Mouse (Mus musculus) liver, embryonic 14.5 days (tissue): ENCODE results near the gene B3gat3. TPM values are rescaled to one million over a fixed set of nuclear protein-coding genes. Genes with fewer than 3 reads are reported as not detected.

Experiments used
- ATAC-seq: fragments of 200-750 bp; cut with Nextera tagmentation; 2 replicates; pipeline ENCODE4 v1.8.0; 2017; ENCODE audit warnings: moderate number of reproducible peaks, mild to moderate bottlenecking, moderate library complexity; ENCODE audit not compliant: insufficient read depth
- DNase-seq, 3 experiments: peaks; one replicate each; pipeline ENCODE4 v3.0.0-alpha.2; 2012 to 2013; ENCODE audit warnings: low read depth in 3 of 3, low spot score in 3 of 3
- H3K27ac ChIP-seq: fragments of 300-500 bp; sonication (generic); 2 replicates; pipeline ENCODE4 v1.5.1; 2014; ENCODE audit warnings: moderate library complexity, mild to moderate bottlenecking, control low read depth, inconsistent platforms
- H3K27me3 ChIP-seq: fragments of 300-500 bp; sonication (generic); 2 replicates; pipeline ENCODE4 v1.6.1; 2014; ENCODE audit warnings: mild to moderate bottlenecking, low read length, moderate library complexity; ENCODE audit not compliant: control insufficient read depth, insufficient read depth
- H3K36me3 ChIP-seq: fragments of 300-500 bp; sonication (generic); replicated peaks from 2 replicates; pipeline ENCODE4 v1.6.1; 2014; ENCODE audit warnings: low read depth; ENCODE audit not compliant: control insufficient read depth, insufficient read depth
- H3K4me1 ChIP-seq, 2 experiments: fragments of 200-500 bp in 1 of 2; fragments of 300-500 bp in 1 of 2; sonication (generic) in 1 of 2; replicated peaks; 2 replicates each; pipeline ENCODE4 v1.6.1; 2012 to 2014; ENCODE audit warnings: antibody characterized with exemption in 1 of 2, inconsistent platforms in 1 of 2, low read length in 1 of 2; ENCODE audit not compliant: control insufficient read depth in 2 of 2, insufficient read depth in 2 of 2
- H3K4me2 ChIP-seq: fragments of 300-500 bp; sonication (generic); 2 replicates; pipeline ENCODE4 v1.6.1; 2014; ENCODE audit warnings: low read depth, mild to moderate bottlenecking, control low read depth, moderate library complexity
- H3K4me3 ChIP-seq, 2 experiments: fragments of 200-500 bp in 1 of 2; fragments of 300-500 bp in 1 of 2; sonication (generic) in 1 of 2; 2 replicates each; pipeline ENCODE4 v1.5.1; 2012 to 2014; ENCODE audit warnings: low read depth in 2 of 2, low read length in 2 of 2, mild to moderate bottlenecking in 2 of 2, control low read depth in 1 of 2, inconsistent platforms in 1 of 2, moderate library complexity in 1 of 2; ENCODE audit not compliant: insufficient read depth in 1 of 2
- H3K9ac ChIP-seq: fragments of 300-500 bp; sonication (generic); replicated peaks from 2 replicates; pipeline ENCODE4 v1.6.1; 2014; ENCODE audit warnings: mild to moderate bottlenecking, control low read depth, moderate library complexity
- H3K9me3 ChIP-seq: fragments of 300-500 bp; sonication (generic); 2 replicates; pipeline ENCODE4 v1.6.1; 2016; ENCODE audit warnings: low read length, mixed read lengths; ENCODE audit not compliant: control insufficient read depth
- CTCF ChIP-seq: IDR thresholded peaks from 2 replicates; pipeline ENCODE4 v1.5.1; 2016; ENCODE audit warnings: antibody characterized with exemption, low read depth, control low read depth
- EP300 ChIP-seq: IDR thresholded peaks from 2 replicates; pipeline ENCODE4 v1.6.1; 2016; ENCODE audit warnings: antibody characterized with exemption, low read depth
- WGBS: fragments of 180-500 bp; shearing (Covaris S2); extraction: QIAGEN DNeasy Blood & Tissue Kit; methylation state at CpG from one replicate; pipeline ENCODE4 v1.1.7; 2014; ENCODE audit not compliant: insufficient replicate concordance; 5-methylcytosine and 5-hydroxymethylcytosine counted together
- polyA plus RNA-seq, 2 experiments: library from polyadenylated mRNA; depleted of rRNA in 1 of 2; stranded (reverse) in 1 of 2; unstranded in 1 of 2; fragments of >200 nt; fragmentation: Nextera tagmentation in 1 of 2; extraction: Ambion mirVana in 1 of 2; gene quantifications; 2 replicates each; pipeline versions ENCODE4 v1.2.1 to v1.2.3; 2012 to 2014

B3gat3 gene
- polyA plus RNA-seq, 2 experiments = 15.8 to 26.6 TPM

GRCm38 (mm10) chr19:8962256-8962655 lies 42.1 kb downstream of the B3gat3 start:
- Histone ChIP-seq H3K9ac (no peak overlapping the region), H3K4me1 (peaks cover 4% of the 10 kb centered on the region in 2 experiments), H3K4me3 (no peak overlapping the region), H3K9me3 (no peaks in the 10 kb centered on the region), H3K36me3 (peaks cover 61% of the 10 kb centered on the region), H3K4me2 (no peak overlapping the region), H3K27ac (no peak overlapping the region), H3K27me3 (no peaks in the 10 kb centered on the region)
- ATAC-seq = no peak
- WGBS = 63% methylated on average over 2 of the region's 2 CpGs
- no peak for DNase-seq
- TF ChIP-seq EP300 (no peak), CTCF (no peak)

- no peak for ATAC-seq
- H3K4me2 ChIP-seq = no peak overlapping the region
- WGBS = 84% methylated on average over 11 of the region's 11 CpGs
- DNase-seq = no peak
- no peaks in the 10 kb centered on the region for H3K9me3 ChIP-seq
- H3K27ac ChIP-seq = no peak overlapping the region
- no peaks in the 10 kb centered on the region for H3K27me3 ChIP-seq
- no peak for TF ChIP-seq EP300
- TF ChIP-seq CTCF = no peak
- H3K36me3 ChIP-seq = peaks cover 59% of the 10 kb centered on the region
- no peak overlapping the region for H3K4me3 ChIP-seq
- H3K9ac ChIP-seq = no peak overlapping the region
- H3K4me1 ChIP-seq = peaks cover 8% of the 10 kb centered on the region in 2 experiments
These were observed 44.9 kb downstream of the B3gat3 start for GRCm38 (mm10) chr19:8965075-8965474.

- Histone ChIP-seq H3K4me3 (peak overlapping the region in 1 of 2 experiments; percentile 68; a peak in 2 of 4 replicates), H3K4me1 (peaks cover 8% of the 10 kb centered on the region in 2 experiments), H3K27ac (peak overlapping the region; percentile 76), H3K9me3 (no peaks in the 10 kb centered on the region), H3K36me3 (peaks cover 59% of the 10 kb centered on the region), H3K27me3 (no peaks in the 10 kb centered on the region), H3K4me2 (peak overlapping the region; percentile 81), H3K9ac (peak overlapping the region; percentile 68; the same call in 1 of the 2 replicates)
- no peak for DNase-seq
- ATAC-seq = no peak
- TF ChIP-seq EP300 = no peak
- no peak for TF ChIP-seq CTCF
- 72% methylated on average over 8 of the region's 8 CpGs for WGBS
These were observed 45.6 kb downstream of the B3gat3 start for GRCm38 (mm10) chr19:8965771-8966170.

GRCm38 (mm10) chr19:8966198-8966589 lies 46.0 kb downstream of the B3gat3 start:
- Histone ChIP-seq H3K27ac (peak overlapping the region; percentile 76), H3K9me3 (no peaks in the 10 kb centered on the region), H3K4me3 (peak overlapping the region; percentile 68 to 75), H3K9ac (peak overlapping the region; percentile 68), H3K27me3 (no peaks in the 10 kb centered on the region), H3K4me1 (peaks cover 8% of the 10 kb centered on the region in 2 experiments), H3K4me2 (peak overlapping the region; percentile 81), H3K36me3 (peaks cover 61% of the 10 kb centered on the region)
- ATAC-seq (no peak), DNase-seq (no peak)
- WGBS = 46% methylated on average over 5 of the region's 5 CpGs
- TF ChIP-seq EP300 (no peak), CTCF (no peak)

- under 1% methylated on average over 52 of the region's 52 CpGs for WGBS
- Histone ChIP-seq H3K9me3 (no peaks in the 10 kb centered on the region), H3K36me3 (peaks cover 61% of the 10 kb centered on the region), H3K9ac (peak within 1 kb of the TSS; percentile 73), H3K4me3 (peak within 1 kb of the TSS; percentile 68 to 91), H3K27ac (peak within 1 kb of the TSS; percentile 76), H3K4me2 (peak within 1 kb of the TSS; percentile 81), H3K4me1 (peaks cover 8% of the 10 kb centered on the region in 2 experiments), H3K27me3 (no peaks in the 10 kb centered on the region)
- peak; percentile 99 for DNase-seq
- no peak for TF ChIP-seq CTCF
- TF ChIP-seq EP300 = no peak
- ATAC-seq = peak; percentile 99
These were observed 46.6 kb downstream of the B3gat3 start, which contains the start of gene Eef1g for GRCm38 (mm10) chr19:8966590-8967372. Eef1g (plus strand) TSS chr19:8967041.
